12 mouse cellular contexts compared by ENCODE assay signal in the genomic region with DNA sequence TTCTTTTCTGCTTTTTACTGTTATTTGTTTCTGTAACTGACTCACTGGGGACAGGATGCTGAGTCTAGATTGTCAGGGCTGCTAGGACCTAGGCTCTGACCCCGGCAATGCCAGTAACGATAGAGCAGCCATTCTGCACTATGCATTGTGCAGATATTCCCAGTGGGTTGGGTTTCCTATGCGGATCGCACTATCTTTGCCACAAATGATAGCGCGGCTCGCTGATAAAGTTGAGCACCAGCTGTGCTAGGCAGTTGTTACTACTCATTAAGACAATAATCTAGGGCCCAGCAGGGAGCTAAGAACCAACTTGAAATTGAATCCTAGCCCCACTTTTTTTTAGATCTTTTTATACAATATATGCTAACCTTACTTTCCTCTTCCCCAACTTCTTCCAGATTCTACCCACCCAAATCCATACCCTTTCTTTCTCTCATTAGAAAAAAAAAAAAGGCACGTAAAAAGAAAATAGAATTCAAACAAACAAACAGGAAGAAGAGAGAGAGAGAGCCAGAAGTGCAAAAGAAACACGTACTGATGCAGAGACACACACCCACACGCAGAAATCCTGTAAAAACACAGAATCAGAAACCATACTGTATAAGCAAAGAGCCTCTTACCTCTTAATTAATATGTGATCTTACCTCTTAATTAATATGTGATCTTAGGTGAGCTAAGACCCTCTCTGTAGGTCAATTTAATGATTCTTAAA.
DNase-seq lines count a peak whose midpoint lies in the region; ATAC-seq lines count a peak whose summit lies in the region.
"Had no signal": no experiment of that assay in that cellular context is flagged by ENCODE, and none has a peak within 500 bp of the region (broad histone marks: within the 10 kb centered on the region; RNA-seq: fewer than 3 reads in every experiment).

No protein-coding gene starts in this region.

- intact Hi-C loops in heart, postnatal 14 days (cut with DNase I) = no loop called here

- H3K36me3 ChIP-seq in heart, embryonic 14.5 days (ENCODE audit: control insufficient read depth, insufficient read depth, low read length) = no peaks in the 10 kb centered on the region
- H3K36me3 ChIP-seq in hindbrain, embryonic 12.5 days = no peaks in the 10 kb centered on the region
- no peaks in the 10 kb centered on the region for H3K36me3 ChIP-seq in liver, embryonic 15.5 days (replicated peaks)
- H3K36me3 ChIP-seq: midbrain, embryonic 10.5 days had no signal

- H3K4me3 ChIP-seq in heart, embryonic 14.5 days (ENCODE audit: control insufficient read depth in 1 of 2, insufficient read depth in 1 of 2, low read depth in 1 of 2, low read length in 2 of 2) = no peak overlapping the region
- H3K4me3 ChIP-seq in hindbrain, embryonic 12.5 days = no peak overlapping the region
- H3K4me3 ChIP-seq in liver, embryonic 15.5 days (replicated peaks) = no peak overlapping the region

- no peak overlapping the region for H3K27ac ChIP-seq in heart, embryonic 14.5 days (replicated peaks in 1 of 2; ENCODE audit: control insufficient read depth in 1 of 2, insufficient read depth in 1 of 2, low read depth in 2 of 2, low read length in 2 of 2)
- no peak overlapping the region for H3K27ac ChIP-seq in hindbrain, embryonic 12.5 days
- no peak overlapping the region for H3K27ac ChIP-seq in liver, embryonic 15.5 days (replicated peaks)

- no peaks in the 10 kb centered on the region for H3K9me3 ChIP-seq in heart, embryonic 14.5 days (ENCODE audit: control insufficient read depth, low read length)
- no peaks in the 10 kb centered on the region for H3K9me3 ChIP-seq in hindbrain, embryonic 12.5 days (replicated peaks)
- H3K9me3 ChIP-seq in liver, embryonic 15.5 days (replicated peaks) = no peaks in the 10 kb centered on the region
- H3K9me3 ChIP-seq: midbrain, embryonic 10.5 days had no signal

- DNase-seq in heart, postnatal 14 days = no peak
- DNase-seq in CD4-positive helper T cell, adult 2 months (ENCODE audit: low read depth, low spot score) = peak; percentile 50
- no peak for DNase-seq in urinary bladder, postnatal 14 days (ENCODE audit: low spot score)
- DNase-seq in kidney, postnatal 10 days = no peak
- DNase-seq in frontal cortex, adult 2 months (ENCODE audit: extremely low spot score in 1 of 2, low spot score in 1 of 2) = no peak
- DNase-seq: gastrocnemius, postnatal 10 days; right cerebral cortex, adult 18-20 months; thymus, postnatal 36 days had no signal

- H3K4me2 ChIP-seq in heart, embryonic 14.5 days (ENCODE audit: low read length) = 0 out of 2 replicates have a peak overlapping the region, but pooled peaks have one; percentile 67
- H3K4me2 ChIP-seq in hindbrain, embryonic 12.5 days (replicated peaks) = 0 out of 2 replicates have a peak overlapping the region, but pooled peaks have one; percentile 53
- H3K4me2 ChIP-seq in liver, embryonic 15.5 days = peak overlapping the region; percentile 54; the same call in 1 of the 2 replicates

- peaks cover 8 to 19% of the 10 kb centered on the region in 2 experiments for H3K4me1 ChIP-seq in heart, embryonic 14.5 days (ENCODE audit: control insufficient read depth in 2 of 2, insufficient read depth in 2 of 2, low read length in 2 of 2)
- H3K4me1 ChIP-seq in hindbrain, embryonic 12.5 days = peaks cover 29% of the 10 kb centered on the region
- peaks cover 12% of the 10 kb centered on the region for H3K4me1 ChIP-seq in liver, embryonic 15.5 days (replicated peaks)

- ATAC-seq in heart, embryonic 14.5 days (ENCODE audit: insufficient number of reproducible peaks, insufficient read depth, low FRiP score, low read depth) = no peak
- no peak; the same call in 1 of the 2 replicates for ATAC-seq in hindbrain, embryonic 12.5 days (ENCODE audit: low FRiP score)
- ATAC-seq in liver, embryonic 15.5 days (ENCODE audit: insufficient read depth) = peak; percentile 74

- no peaks in the 10 kb centered on the region for H3K27me3 ChIP-seq in heart, embryonic 14.5 days (ENCODE audit: control insufficient read depth, insufficient read depth, low read length)
- no peaks in the 10 kb centered on the region for H3K27me3 ChIP-seq in hindbrain, embryonic 12.5 days
- H3K27me3 ChIP-seq in liver, embryonic 15.5 days = peaks cover 30% of the 10 kb centered on the region

- no peak overlapping the region for H3K9ac ChIP-seq in heart, embryonic 14.5 days (ENCODE audit: low read length)
- H3K9ac ChIP-seq in hindbrain, embryonic 12.5 days = no peak overlapping the region
- no peak overlapping the region for H3K9ac ChIP-seq in liver, embryonic 15.5 days

- WGBS in heart, embryonic 14.5 days = 45% methylated on average over 10 of the region's 10 CpGs
- WGBS in hindbrain, embryonic 12.5 days = 66% methylated on average over 10 of the region's 10 CpGs
- WGBS in liver, embryonic 15.5 days (ENCODE audit: insufficient replicate concordance) = 26% methylated on average over 10 of the region's 10 CpGs
